9 mouse cellular contexts compared by ENCODE assay signal in genomic region chr8:119843444-119843843, GRCm38 (mm10). TPM values are rescaled to one million over a fixed set of nuclear protein-coding genes. Genes with fewer than 3 reads are reported as not detected.
DNase-seq lines count a peak whose midpoint lies in the region; ATAC-seq and TF ChIP-seq lines count a peak whose summit lies in the region.
"Had no signal": no experiment of that assay in that cellular context is flagged by ENCODE, and none has a peak within 500 bp of the region (broad histone marks: within the 10 kb centered on the region; RNA-seq: fewer than 3 reads in every experiment).

No protein-coding gene starts in this region.

- peak; percentile 92 for TF ChIP-seq CTCF in gastrocnemius, adult 2 months (IDR thresholded peaks at IDR 0.05)
- peak; percentile 91 for TF ChIP-seq CTCF in layer of hippocampus, adult 2 months (conservative IDR thresholded peaks at IDR 0.05)

- H3K27ac ChIP-seq in gastrocnemius, adult 2 months = no peak overlapping the region
- no peak overlapping the region for H3K27ac ChIP-seq in layer of hippocampus, adult 2 months
- H3K27ac ChIP-seq: limb, embryonic 13.5 days had no signal

- no peak overlapping the region for H3K4me3 ChIP-seq in gastrocnemius, adult 2 months
- H3K4me3 ChIP-seq in layer of hippocampus, adult 2 months = no peak overlapping the region
- H3K4me3 ChIP-seq: limb, embryonic 13.5 days had no signal

- peak; percentile 82 for DNase-seq in gastrocnemius, adult 18-20 months (ENCODE audit: low spot score)
- no peak for DNase-seq in gastrocnemius, postnatal 25 days
- peak; percentile 89 for DNase-seq in brain, adult 2 months (ENCODE audit: low read depth, low spot score)
- peak; percentile 81 for DNase-seq in gastrocnemius, adult 2 months
- DNase-seq in layer of hippocampus, adult 2 months (ENCODE audit: low spot score in 2 of 2) = peak; percentile 85 to 92
- peak; percentile 82 to 87 for DNase-seq in spleen, postnatal 36 days (ENCODE audit: low spot score in 2 of 2)

- ATAC-seq in CD4-positive, CD25-positive, alpha-beta regulatory T cell, adult 4 months = peak; percentile 29
- ATAC-seq in megakaryocyte, adult 5-6 weeks (ENCODE audit: poor library complexity, severe bottlenecking) = peak; percentile 33

- intact Hi-C loops in gastrocnemius, adult 2 months (cut with DNase I) = loop anchor here (1.0 to 2.0 kb wide), 2 partner anchors 61 to 145 kb away; no protein-coding TSS in a partner anchor

RNA-seq across cellular contexts. Expression of gene Cotl1, which starts 3.1 kb away (rescaled TPM):
- total RNA-seq in gastrocnemius, adult 18-20 months (2021) = 1 to 10 TPM; 4.7 to 6.0 TPM
- 10 to 100 TPM in 1 of 2 experiments, 1 to 10 TPM in 1; 6.5 to 11.3 TPM for total RNA-seq in gastrocnemius, postnatal 25 days (2021)
- polyA plus RNA-seq in CD4-positive, CD25-positive, alpha-beta regulatory T cell, adult 4 months (2017; shearing (Covaris generic)) = 100 to 1,000 TPM; 131 to 191 TPM
- total RNA-seq in gastrocnemius, adult 2 months (2021) = 1 to 10 TPM; 3.2 to 7.4 TPM
- total RNA-seq in layer of hippocampus, adult 2 months (2021) = 100 to 1,000 TPM; 138 to 139 TPM
- total RNA-seq in megakaryocyte, adult 5-6 weeks (2015) = 526 and 619 TPM in 2 replicates
- total RNA-seq in megakaryocyte, adult 5-6 weeks (2017) = 490 and 532 TPM in 2 replicates

RNA-seq across cellular contexts. Expression of gene Klhl36, which starts 18.6 kb away (rescaled TPM):
- total RNA-seq in gastrocnemius, adult 18-20 months (2021) = 1 to 10 TPM; 1.2 to 1.3 TPM
- total RNA-seq in gastrocnemius, postnatal 25 days (2021) = 1 to 10 TPM; 1.3 to 1.4 TPM
- polyA plus RNA-seq in CD4-positive, CD25-positive, alpha-beta regulatory T cell, adult 4 months (2017; shearing (Covaris generic)) = 10 to 100 TPM in 1 of 2 experiments, 1 to 10 TPM in 1; 6.2 to 11.6 TPM
- 1 to 10 TPM in 1 of 2 experiments, under 1 TPM in 1; 0.71 to 1.1 TPM for total RNA-seq in gastrocnemius, adult 2 months (2021)
- 1 to 10 TPM; 7.7 to 8.4 TPM for total RNA-seq in layer of hippocampus, adult 2 months (2021)
- 2.7 and 5.5 TPM in 2 replicates for total RNA-seq in megakaryocyte, adult 5-6 weeks (2015)
- total RNA-seq in megakaryocyte, adult 5-6 weeks (2017) = 8.5 and 9.2 TPM in 2 replicates

Comparison
In these comparisons a context has a peak if more than half of its experiments do, and no peak if none do; other contexts are left out.
1. RNA of gene Cotl1, which starts 3.1 kb away (total RNA-seq): 490 to 619 TPM in megakaryocyte, adult 5-6 weeks and 138 to 139 TPM in layer of hippocampus, adult 2 months; 6.5 to 11.3 TPM in gastrocnemius, postnatal 25 days, 3.2 to 7.4 TPM in gastrocnemius, adult 2 months and 4.7 to 6.0 TPM in gastrocnemius, adult 18-20 months; every median in the first group is over 10 times any median in the second.